Mouse (Mus musculus) stomach, postnatal 0 days (tissue): Measurements from ENCODE around the gene Ginm1. TPM values are rescaled to one million over a fixed set of nuclear protein-coding genes. Genes with fewer than 3 reads are reported as not detected.
A peak's percentile ranks its signal among the peaks of the same experiment; 100 is the strongest.

Experiments
- ATAC-seq: fragments of 200-750 bp; cut with Nextera tagmentation; 2 replicates; pipeline ENCODE4 v1.8.0; 2017; ENCODE audit not compliant: low FRiP score, low TSS enrichment
- DNase-seq: peaks from one replicate; pipeline ENCODE4 v3.0.0-alpha.2; 2016; ENCODE audit warnings: low spot score
- H3K27ac ChIP-seq: fragments of 300-500 bp; sonication (generic); replicated peaks from 2 replicates; pipeline ENCODE4 v1.5.1; 2014; ENCODE audit warnings: mild to moderate bottlenecking, control low read depth
- H3K27me3 ChIP-seq: fragments of 300-500 bp; sonication (generic); 2 replicates; pipeline ENCODE4 v1.6.1; 2014; ENCODE audit warnings: low read length; ENCODE audit not compliant: control insufficient read depth, insufficient read depth
- H3K36me3 ChIP-seq: fragments of 300-500 bp; sonication (generic); 2 replicates; pipeline ENCODE4 v1.6.1; 2014; ENCODE audit warnings: low read length, mixed read lengths; ENCODE audit not compliant: control insufficient read depth, insufficient read depth
- H3K4me1 ChIP-seq: fragments of 300-500 bp; sonication (generic); replicated peaks from 2 replicates; pipeline ENCODE4 v1.6.1; 2014; ENCODE audit warnings: antibody characterized with exemption; ENCODE audit not compliant: control insufficient read depth, insufficient read depth
- H3K4me2 ChIP-seq: fragments of 300-500 bp; sonication (generic); replicated peaks from 2 replicates; pipeline ENCODE4 v1.6.1; 2014; ENCODE audit warnings: low read depth, mild to moderate bottlenecking, control low read depth, moderate library complexity
- H3K4me3 ChIP-seq: fragments of 300-500 bp; sonication (generic); 2 replicates; pipeline ENCODE4 v1.5.1; 2014; ENCODE audit warnings: low read depth, low read length, control low read depth
- H3K9ac ChIP-seq: fragments of 300-500 bp; sonication (generic); 2 replicates; pipeline ENCODE4 v1.6.1; 2014; ENCODE audit warnings: mild to moderate bottlenecking, low read length, control low read depth, mixed read lengths
- H3K9me3 ChIP-seq: fragments of 300-500 bp; sonication (generic); 2 replicates; pipeline ENCODE4 v1.6.1; 2016; ENCODE audit warnings: low read length; ENCODE audit not compliant: control insufficient read depth
- CTCF ChIP-seq: IDR thresholded peaks from 2 replicates; pipeline ENCODE4 v1.5.1; 2016; ENCODE audit warnings: antibody characterized with exemption, low read depth, mild to moderate bottlenecking, moderate library complexity
- EP300 ChIP-seq: optimal IDR thresholded peaks from 2 replicates; pipeline ENCODE3; 2016; ENCODE audit warnings: antibody characterized with exemption
- WGBS: fragments of 180-500 bp; shearing (Covaris S2); extraction: QIAGEN DNeasy Blood & Tissue Kit; methylation state at CpG from one replicate; pipeline ENCODE4 v1.1.7; 2014; 5-methylcytosine and 5-hydroxymethylcytosine counted together
- polyA plus RNA-seq: library from polyadenylated mRNA; unstranded; fragments of >200 nt; fragmentation: Nextera tagmentation; extraction: Ambion mirVana; gene quantifications from 2 replicates; pipeline ENCODE4 v1.2.1, GENCODE M21; 2015

Gene Ginm1
- polyA plus RNA-seq, 1 experiment from 2014 or later, result 88.8 TPM

GRCm38 (mm10) chr10:7832171-7832676 is 39.6 kb upstream of the Ginm1 start, which contains the start of gene Zc3h12d:
TSS of gene Zc3h12d (plus strand) at chr10:7832470.
- H3K9ac ChIP-seq, result peak within 1 kb of the TSS; percentile 27; the same call in 1 of the 2 replicates
- H3K4me3 ChIP-seq, result peak within 1 kb of the TSS; percentile 24
- H3K4me2 ChIP-seq, result peak within 1 kb of the TSS; percentile 59
- H3K36me3 ChIP-seq, result no peaks in the 10 kb centered on the region
- H3K4me1 ChIP-seq, result 0 out of 2 replicates have a peak, but pooled peaks cover 3% of the 10 kb centered on the region
- peak; percentile 88 for ATAC-seq
- H3K27me3 ChIP-seq, result no peaks in the 10 kb centered on the region
- H3K27ac ChIP-seq, result 0 out of 2 replicates have a peak within 1 kb of the TSS, but pooled peaks have one; percentile 4
- no peak for TF ChIP-seq EP300
- peak; percentile 32 for TF ChIP-seq CTCF
- WGBS, result 2% methylated on average over 15 of the region's 15 CpGs
- H3K9me3 ChIP-seq, result no peaks in the 10 kb centered on the region
- DNase-seq, result peak; percentile 72

GRCm38 (mm10) chr10:7826106-7826505 is 33.5 kb upstream of the Ginm1 start:
- ATAC-seq (no peak), DNase-seq (no peak)
- 93% methylated on average over 9 of the region's 9 CpGs for WGBS

GRCm38 (mm10) chr10:7825281-7825665 is 32.6 kb upstream of the Ginm1 start:
- WGBS, result 88% methylated on average over 4 of the region's 4 CpGs
- ATAC-seq, result no peak

More at GRCm38 (mm10) chr10:7826106-7826505, 33.5 kb upstream of the Ginm1 start:
- no peaks in the 10 kb centered on the region for H3K9me3 ChIP-seq
- no peak overlapping the region for H3K27ac ChIP-seq
- no peaks in the 10 kb centered on the region for H3K4me1 ChIP-seq
- no peaks in the 10 kb centered on the region for H3K27me3 ChIP-seq
- 0 out of 2 replicates have a peak, but pooled peaks cover 3% of the 10 kb centered on the region for H3K36me3 ChIP-seq
- no peak overlapping the region for H3K4me2 ChIP-seq
- H3K4me3 ChIP-seq, result no peak overlapping the region
- no peak for TF ChIP-seq CTCF
- TF ChIP-seq EP300, result no peak
- H3K9ac ChIP-seq, result no peak overlapping the region

GRCm38 (mm10) chr10:7824663-7825280 is 32.1 kb upstream of the Ginm1 start:
- Histone ChIP-seq H3K36me3 (0 out of 2 replicates have a peak, but pooled peaks cover 5% of the 10 kb centered on the region), H3K4me1 (no peaks in the 10 kb centered on the region), H3K9me3 (no peaks in the 10 kb centered on the region), H3K4me3 (no peak overlapping the region), H3K27ac (no peak overlapping the region), H3K27me3 (no peaks in the 10 kb centered on the region), H3K4me2 (no peak overlapping the region), H3K9ac (no peak overlapping the region)
- 83% methylated on average over 9 of the region's 9 CpGs for WGBS
- DNase-seq, result no peak
- no peak for ATAC-seq
- no peak for TF ChIP-seq CTCF
- TF ChIP-seq EP300, result no peak

More at GRCm38 (mm10) chr10:7825281-7825665, 32.6 kb upstream of the Ginm1 start:
- Histone ChIP-seq H3K4me3 (no peak overlapping the region), H3K4me1 (no peaks in the 10 kb centered on the region), H3K36me3 (0 out of 2 replicates have a peak, but pooled peaks cover 5% of the 10 kb centered on the region), H3K27me3 (no peaks in the 10 kb centered on the region), H3K27ac (no peak overlapping the region), H3K4me2 (no peak overlapping the region), H3K9ac (no peak overlapping the region), H3K9me3 (no peaks in the 10 kb centered on the region)
- DNase-seq, result no peak
- no peak for TF ChIP-seq EP300
- no peak for TF ChIP-seq CTCF

GRCm38 (mm10) chr10:7821981-7822380 is 29.4 kb upstream of the Ginm1 start:
- DNase-seq (no peak), ATAC-seq (no peak)
- no peak overlapping the region for H3K27ac ChIP-seq
- no peaks in the 10 kb centered on the region for H3K9me3 ChIP-seq
- peaks cover 7% of the 10 kb centered on the region; the same call in 1 of the 2 replicates for H3K36me3 ChIP-seq
- WGBS, result 93% methylated on average over 12 of the region's 12 CpGs
- H3K4me1 ChIP-seq, result no peaks in the 10 kb centered on the region
- no peak overlapping the region for H3K9ac ChIP-seq
- H3K4me3 ChIP-seq, result no peak overlapping the region
- H3K27me3 ChIP-seq, result no peaks in the 10 kb centered on the region
- TF ChIP-seq CTCF (no peak), EP300 (no peak)
- no peak overlapping the region for H3K4me2 ChIP-seq

GRCm38 (mm10) chr10:7820171-7820570 is 27.5 kb upstream of the Ginm1 start:
- Histone ChIP-seq H3K36me3 (peaks cover 7% of the 10 kb centered on the region; the same call in 1 of the 2 replicates), H3K4me3 (no peak overlapping the region), H3K4me2 (no peak overlapping the region), H3K27me3 (no peaks in the 10 kb centered on the region), H3K27ac (no peak overlapping the region), H3K9ac (no peak overlapping the region), H3K9me3 (no peaks in the 10 kb centered on the region), H3K4me1 (no peaks in the 10 kb centered on the region)
- ATAC-seq (no peak), DNase-seq (no peak)
- TF ChIP-seq CTCF, result no peak
- TF ChIP-seq EP300, result no peak
- WGBS, result 84% methylated on average over 5 of the region's 5 CpGs
